Mouse (Mus musculus): ENCODE data around the gene Creb5. TPM values are rescaled to one million over a fixed set of nuclear protein-coding genes. Genes with fewer than 3 reads are reported as not detected.

Creb5 gene
- polyA plus RNA-seq, 1 experiment from 2014 or later, result 3.9 TPM

DNA sequence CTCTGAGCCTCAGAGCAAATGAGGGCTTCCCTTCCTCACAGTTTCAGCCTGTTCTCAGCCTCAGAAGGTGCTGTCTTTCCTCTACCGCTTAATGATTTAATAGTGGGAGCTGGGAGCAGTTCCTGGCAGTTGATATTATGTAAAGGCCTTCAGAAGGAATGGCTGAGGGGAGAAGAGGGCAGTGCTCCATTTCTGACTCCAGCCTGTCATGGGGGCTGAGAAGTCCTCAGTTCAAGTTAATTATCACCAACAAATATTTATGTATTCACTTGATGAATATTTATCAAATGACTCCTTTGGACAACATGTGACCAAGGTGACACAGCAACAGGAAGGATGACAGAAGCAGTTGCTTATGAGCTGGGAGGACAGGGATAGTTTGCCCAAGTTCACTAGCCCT, 214.2 kb downstream of the Creb5 start:
- no peak overlapping the region for H3K4me2 ChIP-seq
- H3K9me3 ChIP-seq, result no peaks in the 10 kb centered on the region
- no peaks in the 10 kb centered on the region for H3K27me3 ChIP-seq
- no peaks in the 10 kb centered on the region for H3K4me1 ChIP-seq (replicated peaks)
- H3K9ac ChIP-seq, result no peak overlapping the region
- H3K4me3 ChIP-seq, result no peak overlapping the region
- H3K36me3 ChIP-seq, result no peaks in the 10 kb centered on the region
- ATAC-seq (ENCODE audit: low FRiP score, low read depth), result no peak
- no peak overlapping the region for H3K27ac ChIP-seq (replicated peaks)
- 88% methylated on average over 1 of the region's 1 CpGs for WGBS

DNA sequence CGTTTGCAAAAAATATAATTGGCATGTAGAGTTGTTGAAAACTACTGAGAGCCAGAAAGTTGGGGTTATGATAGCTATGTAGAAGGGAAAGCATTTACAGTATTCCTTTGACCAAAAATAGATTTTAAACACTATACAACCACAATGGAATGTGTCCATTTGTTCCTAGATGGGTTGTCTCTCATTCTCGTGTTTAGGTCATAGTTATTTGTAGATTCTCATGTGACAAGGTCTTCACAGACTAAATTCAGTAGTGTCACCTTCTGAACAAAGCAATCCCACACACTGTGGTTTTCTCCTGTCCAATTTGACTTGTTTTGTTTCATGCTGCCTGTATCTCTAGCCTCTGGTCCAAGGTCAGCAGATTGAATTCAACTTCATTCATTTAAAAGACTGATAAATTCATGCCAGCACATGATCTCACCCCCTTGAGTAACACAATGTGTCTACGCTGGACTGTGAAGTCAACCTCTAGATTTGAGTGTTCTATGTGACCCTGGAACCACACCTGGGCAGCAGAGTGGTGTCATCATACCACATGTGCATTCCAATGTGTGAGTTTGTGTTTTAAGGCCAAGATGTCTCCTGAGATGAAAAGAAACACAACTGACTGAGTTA, 220.0 kb downstream of the Creb5 start:
- Histone ChIP-seq H3K4me1 (replicated peaks) (no peaks in the 10 kb centered on the region), H3K36me3 (no peaks in the 10 kb centered on the region), H3K4me2 (no peak overlapping the region), H3K4me3 (no peak overlapping the region), H3K27me3 (no peaks in the 10 kb centered on the region), H3K9ac (no peak overlapping the region), H3K27ac (replicated peaks) (no peak overlapping the region), H3K9me3 (no peaks in the 10 kb centered on the region)
- ATAC-seq (ENCODE audit: low FRiP score, low read depth), result no peak
- WGBS, result 87% methylated on average over 3 of the region's 3 CpGs

DNA sequence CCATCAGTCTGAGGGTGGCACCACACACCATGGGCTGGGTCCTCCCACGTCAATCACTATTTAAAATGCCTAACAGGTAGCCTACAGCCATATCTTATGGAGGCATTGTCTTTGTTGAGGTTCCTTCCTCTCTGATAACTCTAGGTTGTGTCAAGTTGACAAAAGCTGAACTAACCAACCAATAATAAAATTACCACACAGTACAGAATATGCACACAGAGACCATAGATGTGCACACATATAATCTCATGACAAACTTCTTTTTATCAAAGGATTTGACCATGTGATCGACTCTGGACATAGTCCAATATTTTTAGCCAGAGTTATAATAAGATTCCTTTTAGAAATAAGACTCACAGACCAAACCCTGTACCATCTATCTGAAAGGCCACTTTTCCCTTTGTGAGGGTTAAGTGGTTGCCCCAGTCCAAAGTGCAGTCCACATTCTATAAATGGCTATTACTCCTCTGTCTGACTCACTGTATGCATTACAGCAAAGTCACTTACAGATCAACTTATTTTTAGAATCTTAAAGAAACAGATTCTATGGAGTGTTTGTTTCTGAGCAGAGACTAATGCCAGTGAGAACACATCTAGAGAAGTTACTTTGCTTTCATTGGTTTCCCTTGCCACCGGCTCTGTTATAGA, 221.9 kb downstream of the Creb5 start:
- Histone ChIP-seq H3K4me2 (no peak overlapping the region), H3K4me1 (replicated peaks) (no peaks in the 10 kb centered on the region), H3K27me3 (no peaks in the 10 kb centered on the region), H3K9me3 (no peaks in the 10 kb centered on the region), H3K4me3 (no peak overlapping the region), H3K9ac (no peak overlapping the region), H3K27ac (replicated peaks) (no peak overlapping the region), H3K36me3 (no peaks in the 10 kb centered on the region)
- no peak for ATAC-seq (ENCODE audit: low FRiP score, low read depth)
- WGBS, result 89% methylated on average over 3 of the region's 3 CpGs

DNA sequence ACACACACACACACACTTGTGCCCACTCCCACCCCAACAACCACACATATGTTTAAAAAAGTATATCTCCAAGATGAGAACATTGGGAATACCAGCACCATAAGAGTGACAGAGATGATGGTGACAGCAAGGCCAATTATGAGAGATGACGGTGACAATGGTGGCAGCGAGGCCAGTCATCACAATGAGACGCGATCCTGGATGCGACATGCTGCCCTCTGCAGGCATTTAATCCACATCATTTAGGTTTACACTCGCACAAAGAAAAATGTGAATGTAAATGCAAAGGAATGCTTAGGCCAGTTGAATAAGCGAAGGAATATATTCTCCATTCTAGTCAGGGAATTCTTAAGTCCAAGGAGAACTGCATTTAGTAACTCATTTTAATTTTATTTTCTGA, 222.9 kb downstream of the Creb5 start:
- Histone ChIP-seq H3K27me3 (no peaks in the 10 kb centered on the region), H3K4me2 (no peak overlapping the region), H3K9me3 (no peaks in the 10 kb centered on the region), H3K9ac (no peak overlapping the region), H3K4me1 (replicated peaks) (no peaks in the 10 kb centered on the region), H3K36me3 (no peaks in the 10 kb centered on the region), H3K27ac (replicated peaks) (no peak overlapping the region), H3K4me3 (no peak overlapping the region)
- whole genome bisulfite sequencing, result 59% methylated on average over 7 of the region's 7 CpGs
- no peak for ATAC-seq (ENCODE audit: low FRiP score, low read depth)

DNA sequence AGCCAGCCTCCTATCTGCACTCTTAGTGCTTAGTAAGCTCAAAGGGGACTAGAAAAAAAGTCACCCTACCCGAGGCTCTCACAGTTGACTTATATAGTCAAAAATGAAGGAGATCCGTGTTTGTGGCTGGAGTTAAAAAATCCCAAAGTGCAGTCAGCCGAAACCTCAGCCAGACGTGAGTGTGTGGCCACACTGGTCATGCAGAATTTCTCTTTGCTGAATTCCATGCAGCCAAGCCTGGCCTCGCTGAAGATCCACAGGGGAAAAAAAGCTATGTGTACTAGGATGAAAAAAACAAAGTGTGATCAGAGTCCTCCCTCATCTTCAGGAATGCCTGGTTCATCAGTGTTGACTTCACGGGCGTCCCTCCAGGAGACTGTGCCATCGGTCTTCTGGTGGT, 225.2 kb downstream of the Creb5 start:
- no peaks in the 10 kb centered on the region for H3K9me3 ChIP-seq
- ATAC-seq (ENCODE audit: low FRiP score, low read depth), result no peak
- H3K27ac ChIP-seq (replicated peaks), result no peak overlapping the region
- WGBS, result 91% methylated on average over 8 of the region's 8 CpGs
- no peak overlapping the region for H3K4me2 ChIP-seq
- H3K4me3 ChIP-seq, result no peak overlapping the region
- H3K4me1 ChIP-seq (replicated peaks), result no peaks in the 10 kb centered on the region; the same call in 1 of the 2 replicates
- no peaks in the 10 kb centered on the region for H3K27me3 ChIP-seq
- H3K36me3 ChIP-seq, result no peaks in the 10 kb centered on the region
- H3K9ac ChIP-seq, result no peak overlapping the region

DNA sequence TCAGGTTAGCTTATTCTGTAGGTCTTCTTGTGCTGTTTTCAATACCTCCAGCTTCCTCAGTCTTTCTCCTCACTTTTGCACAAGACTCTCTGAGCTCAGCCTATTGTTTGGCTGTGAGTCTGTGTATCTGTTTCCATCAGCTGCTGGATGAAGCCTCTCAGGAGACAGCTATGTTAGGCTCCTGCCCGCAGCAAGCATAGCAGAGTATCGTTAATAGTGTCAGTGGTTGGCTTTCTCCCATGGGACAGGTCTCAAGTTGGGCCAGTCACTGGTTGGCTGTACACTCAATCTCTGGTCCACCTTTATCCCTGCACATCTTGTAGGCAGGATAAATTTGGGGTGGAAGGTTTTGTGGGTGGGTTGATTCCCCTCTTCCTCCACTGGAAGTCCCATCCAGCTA, 226.3 kb downstream of the Creb5 start:
- Histone ChIP-seq H3K27ac (replicated peaks) (no peak overlapping the region), H3K4me2 (no peak overlapping the region), H3K9ac (no peak overlapping the region), H3K27me3 (no peaks in the 10 kb centered on the region), H3K4me1 (replicated peaks) (no peaks in the 10 kb centered on the region; the same call in 1 of the 2 replicates), H3K9me3 (no peaks in the 10 kb centered on the region), H3K4me3 (no peak overlapping the region), H3K36me3 (no peaks in the 10 kb centered on the region)
- no peak for ATAC-seq (ENCODE audit: low FRiP score, low read depth)
- 80% methylated on average over 2 of the region's 2 CpGs for WGBS

DNA sequence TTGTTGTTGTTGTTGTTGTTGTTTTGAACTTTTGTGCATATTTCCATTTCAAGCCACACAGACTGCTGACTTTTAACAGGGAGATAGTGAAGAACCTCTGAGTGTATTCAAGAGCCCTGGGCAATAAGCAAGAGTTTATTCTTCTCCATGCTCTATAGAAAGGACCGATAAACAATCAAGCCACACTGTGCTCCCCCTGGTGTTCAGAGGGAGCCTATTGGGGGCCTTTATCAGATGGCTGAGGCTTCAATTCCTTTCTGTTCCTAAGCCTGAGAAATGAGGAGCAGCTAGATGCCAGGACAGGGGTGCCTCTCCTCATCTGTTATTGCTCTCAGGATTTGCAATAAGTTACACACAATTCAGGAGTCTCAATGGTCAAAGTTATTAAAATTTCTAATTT, 227.8 kb downstream of the Creb5 start:
- WGBS, result 55% methylated on average over 1 of the region's 1 CpGs
- Histone ChIP-seq H3K27me3 (no peaks in the 10 kb centered on the region), H3K9me3 (no peaks in the 10 kb centered on the region), H3K4me3 (no peak overlapping the region), H3K4me1 (replicated peaks) (no peaks in the 10 kb centered on the region; the same call in 1 of the 2 replicates), H3K4me2 (no peak overlapping the region), H3K36me3 (no peaks in the 10 kb centered on the region), H3K9ac (no peak overlapping the region), H3K27ac (replicated peaks) (no peak overlapping the region)
- ATAC-seq (ENCODE audit: low FRiP score, low read depth), result no peak

DNA sequence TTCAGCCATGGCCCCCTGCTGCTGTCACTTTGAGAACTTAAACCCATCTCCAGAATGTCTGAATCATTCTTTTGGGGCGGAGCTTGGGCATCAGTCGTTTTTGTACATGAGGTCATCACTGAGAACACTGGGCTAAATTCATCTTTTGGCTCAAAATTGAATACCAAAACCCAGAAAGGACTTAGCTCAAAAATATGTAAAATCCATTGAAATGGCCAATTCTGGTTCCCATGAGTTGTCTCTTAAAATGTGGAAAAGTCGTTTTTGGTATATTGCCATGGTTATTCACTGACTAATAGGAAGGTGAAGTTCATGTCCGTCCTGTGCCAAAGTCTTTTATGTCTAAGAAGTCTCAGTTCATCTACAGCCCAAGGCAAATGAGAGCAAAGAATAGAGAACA, 228.5 kb downstream of the Creb5 start:
- 92% methylated on average over 4 of the region's 4 CpGs for WGBS
- no peaks in the 10 kb centered on the region for H3K36me3 ChIP-seq
- no peaks in the 10 kb centered on the region; the same call in 1 of the 2 replicates for H3K4me1 ChIP-seq (replicated peaks)
- no peak for ATAC-seq (ENCODE audit: low FRiP score, low read depth)
- H3K27ac ChIP-seq (replicated peaks), result no peak overlapping the region
- no peak overlapping the region for H3K9ac ChIP-seq
- no peaks in the 10 kb centered on the region for H3K27me3 ChIP-seq
- H3K4me3 ChIP-seq, result no peak overlapping the region
- H3K9me3 ChIP-seq, result no peaks in the 10 kb centered on the region
- no peak overlapping the region for H3K4me2 ChIP-seq

DNA sequence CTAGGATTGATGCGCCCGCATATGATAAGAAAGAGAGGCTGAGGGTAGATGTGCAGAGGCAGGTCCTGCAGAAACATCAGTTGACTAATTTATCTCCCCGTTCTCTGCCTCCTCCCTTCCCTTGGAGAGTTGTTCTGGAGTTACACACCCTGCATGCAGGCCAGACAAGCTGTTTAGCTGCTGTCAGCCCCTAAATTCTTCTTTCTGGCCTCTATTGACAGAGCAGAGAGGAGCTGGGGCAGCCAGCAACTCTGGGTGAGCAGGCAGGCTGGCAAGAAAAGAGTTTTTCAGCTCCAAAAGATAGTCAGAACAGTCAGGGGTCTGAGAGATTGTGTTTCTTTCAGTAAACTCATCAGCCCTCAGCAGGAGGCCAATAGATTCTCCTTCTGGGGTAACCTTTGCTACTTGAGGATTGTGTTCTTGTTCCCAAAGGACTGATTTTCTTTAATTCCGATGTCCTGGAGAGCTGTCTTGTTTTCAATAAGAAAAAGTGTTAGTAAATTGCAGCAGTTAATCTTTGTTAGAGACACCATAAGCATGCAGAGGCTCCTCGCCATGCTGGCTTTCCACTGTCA, 230.4 kb downstream of the Creb5 start:
- H3K9me3 ChIP-seq, result no peaks in the 10 kb centered on the region
- WGBS, result 42% methylated on average over 5 of the region's 5 CpGs
- H3K36me3 ChIP-seq, result no peaks in the 10 kb centered on the region
- H3K9ac ChIP-seq, result no peak overlapping the region
- no peak overlapping the region for H3K27ac ChIP-seq (replicated peaks)
- no peak for ATAC-seq (ENCODE audit: low FRiP score, low read depth)
- no peaks in the 10 kb centered on the region; the same call in 1 of the 2 replicates for H3K4me1 ChIP-seq (replicated peaks)
- no peak overlapping the region for H3K4me3 ChIP-seq
- H3K27me3 ChIP-seq, result no peaks in the 10 kb centered on the region
- no peak overlapping the region for H3K4me2 ChIP-seq

DNA sequence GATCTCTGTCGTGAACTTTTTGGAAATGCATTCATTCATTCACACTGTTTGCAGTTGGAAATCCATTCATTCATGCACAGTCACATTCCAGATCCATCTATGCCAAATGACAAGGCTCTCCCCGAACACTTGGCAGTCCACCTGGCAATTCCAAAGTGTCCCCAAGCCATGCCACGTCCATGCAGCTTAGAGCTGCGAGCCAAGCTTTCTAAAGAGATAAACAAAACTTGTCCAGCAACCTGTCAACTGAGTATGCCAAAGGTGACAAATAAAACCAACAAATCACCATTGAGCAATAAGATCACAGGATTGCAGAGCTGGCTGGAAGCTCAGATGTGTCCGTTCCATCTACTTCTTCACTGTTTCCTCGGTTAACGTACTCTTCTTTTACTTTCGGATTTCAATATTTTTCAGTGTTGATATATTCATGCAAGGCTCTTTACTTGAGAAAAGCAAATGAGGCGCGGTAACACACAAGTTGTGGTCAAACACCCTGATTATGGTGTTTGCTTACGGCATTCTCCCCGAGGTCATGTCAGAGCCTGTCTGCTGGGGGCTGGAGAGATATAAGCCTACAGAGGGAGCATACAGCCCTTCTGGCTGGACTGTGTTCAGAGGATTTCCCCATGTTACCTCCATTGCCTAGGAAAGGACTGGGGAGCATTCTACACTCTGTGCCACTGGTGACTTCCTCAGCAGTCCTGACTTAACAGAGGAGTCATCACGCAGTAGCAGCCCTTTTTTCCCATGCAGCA, 236.8 kb downstream of the Creb5 start:
- Histone ChIP-seq H3K9me3 (no peaks in the 10 kb centered on the region), H3K27ac (replicated peaks) (no peak overlapping the region), H3K9ac (no peak overlapping the region), H3K36me3 (no peaks in the 10 kb centered on the region), H3K4me3 (no peak overlapping the region), H3K4me1 (replicated peaks) (no peaks in the 10 kb centered on the region), H3K4me2 (no peak overlapping the region), H3K27me3 (no peaks in the 10 kb centered on the region)
- WGBS, result 90% methylated on average over 13 of the region's 13 CpGs
- ATAC-seq (ENCODE audit: low FRiP score, low read depth), result no peak

DNA sequence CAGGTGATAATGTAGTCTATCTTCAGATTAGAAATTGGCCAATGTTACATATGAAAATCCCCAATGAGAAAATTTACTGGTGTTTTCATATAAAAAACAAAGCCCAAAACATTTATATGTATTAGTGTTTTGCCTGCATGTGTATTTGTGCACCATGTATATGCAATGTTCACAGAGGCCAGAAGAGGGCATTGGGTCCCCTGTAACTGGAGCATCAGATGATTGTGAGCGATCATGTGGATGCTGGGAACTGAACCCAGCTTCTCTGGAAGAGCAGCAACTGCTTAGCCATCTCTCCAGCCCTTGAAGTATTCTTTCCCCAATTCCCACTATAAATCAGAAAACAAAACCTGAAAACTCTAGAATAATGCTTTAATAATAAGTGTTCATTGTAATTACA, 239.4 kb downstream of the Creb5 start:
- H3K36me3 ChIP-seq, result no peaks in the 10 kb centered on the region
- WGBS, result 92% methylated on average over 1 of the region's 1 CpGs
- no peaks in the 10 kb centered on the region for H3K4me1 ChIP-seq (replicated peaks)
- H3K27ac ChIP-seq (replicated peaks), result no peak overlapping the region
- no peak overlapping the region for H3K4me2 ChIP-seq
- H3K9me3 ChIP-seq, result no peaks in the 10 kb centered on the region
- H3K4me3 ChIP-seq, result no peak overlapping the region
- H3K9ac ChIP-seq, result no peak overlapping the region
- ATAC-seq (ENCODE audit: low FRiP score, low read depth), result no peak
- no peaks in the 10 kb centered on the region for H3K27me3 ChIP-seq

DNA sequence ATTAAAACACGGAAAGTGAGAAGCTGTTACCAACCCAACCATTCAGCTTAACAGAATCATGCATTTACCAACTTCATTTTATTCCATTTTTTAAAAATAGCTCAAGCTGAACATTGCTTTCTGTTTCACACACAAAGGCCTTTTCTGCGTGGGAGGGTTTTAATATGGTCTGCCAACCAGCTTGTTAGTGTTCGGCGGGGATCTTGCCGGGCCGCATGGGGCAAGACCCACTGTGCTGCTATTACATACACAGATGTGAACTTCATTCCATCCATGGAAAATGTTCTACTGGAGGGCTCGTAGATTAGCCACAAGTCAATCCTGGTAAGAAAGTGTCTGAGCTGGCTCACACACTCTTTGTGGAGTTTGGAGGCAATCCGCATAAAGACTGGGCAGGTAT, 243.7 kb downstream of the Creb5 start:
- Histone ChIP-seq H3K27me3 (no peaks in the 10 kb centered on the region), H3K4me3 (no peak overlapping the region), H3K4me2 (no peak overlapping the region), H3K9me3 (no peaks in the 10 kb centered on the region), H3K36me3 (no peaks in the 10 kb centered on the region), H3K4me1 (replicated peaks) (no peaks in the 10 kb centered on the region), H3K9ac (no peak overlapping the region), H3K27ac (replicated peaks) (no peak overlapping the region)
- no peak for ATAC-seq (ENCODE audit: low FRiP score, low read depth)
- 91% methylated on average over 8 of the region's 8 CpGs for WGBS

Data from hindbrain, embryonic 15.5 days (tissue).